Mouse (Mus musculus) stomach, postnatal 0 days (tissue): ENCODE data around the gene Bbs2. TPM values are rescaled to one million over a fixed set of nuclear protein-coding genes. Genes with fewer than 3 reads are reported as not detected.

ENCODE experiments used
- ATAC-seq: fragments of 200-750 bp; cut with Nextera tagmentation; 2 replicates; pipeline ENCODE4 v1.8.0; 2017; ENCODE audit not compliant: low FRiP score, low TSS enrichment
- DNase-seq: peaks from one replicate; pipeline ENCODE4 v3.0.0-alpha.2; 2016; ENCODE audit warnings: low spot score
- H3K27ac ChIP-seq: fragments of 300-500 bp; sonication (generic); replicated peaks from 2 replicates; pipeline ENCODE4 v1.5.1; 2014; ENCODE audit warnings: mild to moderate bottlenecking, control low read depth
- H3K27me3 ChIP-seq: fragments of 300-500 bp; sonication (generic); 2 replicates; pipeline ENCODE4 v1.6.1; 2014; ENCODE audit warnings: low read length; ENCODE audit not compliant: control insufficient read depth, insufficient read depth
- H3K36me3 ChIP-seq: fragments of 300-500 bp; sonication (generic); 2 replicates; pipeline ENCODE4 v1.6.1; 2014; ENCODE audit warnings: low read length, mixed read lengths; ENCODE audit not compliant: control insufficient read depth, insufficient read depth
- H3K4me1 ChIP-seq: fragments of 300-500 bp; sonication (generic); replicated peaks from 2 replicates; pipeline ENCODE4 v1.6.1; 2014; ENCODE audit warnings: antibody characterized with exemption; ENCODE audit not compliant: control insufficient read depth, insufficient read depth
- H3K4me2 ChIP-seq: fragments of 300-500 bp; sonication (generic); replicated peaks from 2 replicates; pipeline ENCODE4 v1.6.1; 2014; ENCODE audit warnings: low read depth, mild to moderate bottlenecking, control low read depth, moderate library complexity
- H3K4me3 ChIP-seq: fragments of 300-500 bp; sonication (generic); 2 replicates; pipeline ENCODE4 v1.5.1; 2014; ENCODE audit warnings: low read depth, low read length, control low read depth
- H3K9ac ChIP-seq: fragments of 300-500 bp; sonication (generic); 2 replicates; pipeline ENCODE4 v1.6.1; 2014; ENCODE audit warnings: mild to moderate bottlenecking, low read length, control low read depth, mixed read lengths
- H3K9me3 ChIP-seq: fragments of 300-500 bp; sonication (generic); 2 replicates; pipeline ENCODE4 v1.6.1; 2016; ENCODE audit warnings: low read length; ENCODE audit not compliant: control insufficient read depth
- CTCF ChIP-seq: IDR thresholded peaks from 2 replicates; pipeline ENCODE4 v1.5.1; 2016; ENCODE audit warnings: antibody characterized with exemption, low read depth, mild to moderate bottlenecking, moderate library complexity
- EP300 ChIP-seq: optimal IDR thresholded peaks from 2 replicates; pipeline ENCODE3; 2016; ENCODE audit warnings: antibody characterized with exemption
- WGBS: fragments of 180-500 bp; shearing (Covaris S2); extraction: QIAGEN DNeasy Blood & Tissue Kit; methylation state at CpG from one replicate; pipeline ENCODE4 v1.1.7; 2014; 5-methylcytosine and 5-hydroxymethylcytosine counted together
- polyA plus RNA-seq: library from polyadenylated mRNA; unstranded; fragments of >200 nt; fragmentation: Nextera tagmentation; extraction: Ambion mirVana; gene quantifications from 2 replicates; pipeline ENCODE4 v1.2.1, GENCODE M21; 2015

The Bbs2 gene
- polyA plus RNA-seq, 1 experiment from 2014 or later: 5.9 TPM

DNA sequence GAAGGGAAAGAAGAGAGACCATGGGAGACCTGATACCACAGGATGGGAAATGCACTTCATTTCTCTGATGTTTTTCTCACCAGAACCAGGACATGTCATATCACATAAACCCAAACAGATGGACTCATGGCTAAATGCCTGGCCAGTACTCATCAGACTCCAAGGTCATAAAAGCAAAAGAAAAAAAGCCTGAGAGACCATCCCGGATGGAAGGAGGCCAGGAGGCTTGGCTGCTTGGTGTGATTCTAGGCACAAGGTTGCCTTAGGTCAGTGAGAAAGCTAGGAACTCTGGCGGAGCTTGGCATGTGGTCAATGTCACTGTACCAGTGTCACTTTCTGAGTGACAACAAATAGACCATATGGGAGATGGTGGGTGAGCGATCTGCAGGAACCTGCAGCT lies 9.1 kb upstream of the Bbs2 start:
- TF ChIP-seq EP300: no peak
- TF ChIP-seq CTCF: no peak

DNA sequence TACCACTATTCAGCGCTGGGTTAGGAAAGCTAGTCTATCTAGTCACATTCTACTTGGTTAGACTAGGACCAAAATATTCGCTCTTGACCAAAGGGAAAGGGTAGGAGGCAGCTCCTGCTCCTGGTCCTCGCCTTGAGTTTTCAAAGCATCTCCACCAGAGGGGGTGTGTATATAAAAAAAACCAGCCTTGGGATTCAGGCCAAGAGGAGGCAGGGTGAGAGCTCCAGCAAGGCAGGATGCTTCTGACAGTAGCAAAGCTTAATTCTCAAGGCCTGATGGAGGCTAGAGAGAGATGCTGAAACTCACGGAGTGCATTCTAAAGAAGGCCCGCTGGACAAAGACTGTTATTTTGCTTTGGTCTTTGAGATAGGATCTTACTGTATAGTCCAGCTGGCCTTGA lies 5.4 kb upstream of the Bbs2 start:
- peak; percentile 54 for TF ChIP-seq CTCF
- TF ChIP-seq EP300: no peak
- WGBS: 52% methylated on average over 5 of the region's 5 CpGs
- no peak for ATAC-seq

More for the DNA sequence above, 9.1 kb upstream of the Bbs2 start:
- Histone ChIP-seq H3K4me1 (no peaks in the 10 kb centered on the region), H3K9me3 (no peaks in the 10 kb centered on the region), H3K27ac (no peak overlapping the region), H3K27me3 (no peaks in the 10 kb centered on the region), H3K9ac (no peak overlapping the region), H3K4me2 (no peak overlapping the region), H3K36me3 (no peaks in the 10 kb centered on the region), H3K4me3 (no peak overlapping the region)
- ATAC-seq (no peak), DNase-seq (no peak)
- WGBS: 68% methylated on average over 3 of the region's 3 CpGs

DNA sequence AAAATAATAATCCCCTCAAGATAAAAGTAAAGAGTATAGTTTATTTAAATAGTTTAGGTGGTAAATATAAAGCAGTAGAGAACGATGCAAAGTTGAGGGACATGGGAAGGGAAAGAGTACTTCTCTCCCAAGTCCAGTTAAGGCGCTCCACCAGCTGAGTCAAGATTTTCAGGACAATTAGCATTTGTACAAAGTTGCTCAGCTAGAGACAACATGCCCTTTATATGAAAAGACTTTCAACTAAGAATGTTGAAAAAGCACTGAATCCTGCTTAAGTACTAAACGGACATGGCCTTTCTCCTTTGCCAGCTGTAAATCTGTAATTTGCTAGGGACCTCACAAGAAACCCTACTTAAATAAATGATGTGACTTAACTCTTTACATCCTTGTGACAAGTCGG lies 268 bp upstream of the Bbs2 start:
- peak overlapping the region; percentile 44 for H3K4me2 ChIP-seq
- ATAC-seq: no peak
- H3K9ac ChIP-seq: no peak overlapping the region
- WGBS: 34% methylated on average over 4 of the region's 4 CpGs
- no peaks in the 10 kb centered on the region for H3K27me3 ChIP-seq
- no peaks in the 10 kb centered on the region for H3K9me3 ChIP-seq
- no peaks in the 10 kb centered on the region for H3K36me3 ChIP-seq
- H3K4me3 ChIP-seq: no peak overlapping the region; the same call in 1 of the 2 replicates
- H3K4me1 ChIP-seq: no peaks in the 10 kb centered on the region
- no peak for TF ChIP-seq CTCF
- no peak for TF ChIP-seq EP300
- H3K27ac ChIP-seq: peak overlapping the region; percentile 94
- DNase-seq: no peak

More for the DNA sequence above, 5.4 kb upstream of the Bbs2 start:
- Histone ChIP-seq H3K4me3 (no peak overlapping the region), H3K4me2 (no peak overlapping the region), H3K36me3 (no peaks in the 10 kb centered on the region), H3K9ac (no peak overlapping the region), H3K9me3 (no peaks in the 10 kb centered on the region), H3K27ac (no peak overlapping the region), H3K4me1 (no peaks in the 10 kb centered on the region), H3K27me3 (no peaks in the 10 kb centered on the region)
- peak; percentile 17 for DNase-seq

GRCm38 (mm10) chr8:94094281-94094680 lies 4.4 kb downstream of the Bbs2 start:
- no peak overlapping the region for H3K4me3 ChIP-seq
- WGBS: 81% methylated on average over 6 of the region's 6 CpGs
- no peak overlapping the region for H3K9ac ChIP-seq
- no peak overlapping the region for H3K4me2 ChIP-seq
- no peaks in the 10 kb centered on the region for H3K4me1 ChIP-seq
- no peak for ATAC-seq
- H3K27ac ChIP-seq: no peak overlapping the region
- H3K9me3 ChIP-seq: no peaks in the 10 kb centered on the region
- no peaks in the 10 kb centered on the region for H3K27me3 ChIP-seq
- DNase-seq: no peak
- no peaks in the 10 kb centered on the region for H3K36me3 ChIP-seq
- TF ChIP-seq EP300 (no peak), CTCF (peak; percentile 46)

- ATAC-seq: no peak
- H3K27me3 ChIP-seq: no peaks in the 10 kb centered on the region
- 85% methylated on average over 9 of the region's 9 CpGs for WGBS
- H3K4me2 ChIP-seq: no peak overlapping the region
- DNase-seq: no peak
- no peak overlapping the region for H3K4me3 ChIP-seq
- H3K9ac ChIP-seq: no peak overlapping the region
- H3K4me1 ChIP-seq: no peaks in the 10 kb centered on the region
- H3K27ac ChIP-seq: no peak overlapping the region
- H3K9me3 ChIP-seq: no peaks in the 10 kb centered on the region
- no peak for TF ChIP-seq EP300
- TF ChIP-seq CTCF: no peak
- H3K36me3 ChIP-seq: no peaks in the 10 kb centered on the region; the same call in 1 of the 2 replicates
Observed at GRCm38 (mm10) chr8:94092848-94093247, 5.9 kb downstream of the Bbs2 start.

GRCm38 (mm10) chr8:94089715-94090114 lies 9.0 kb downstream of the Bbs2 start:
- H3K9ac ChIP-seq: no peak overlapping the region
- no peak for ATAC-seq
- no peaks in the 10 kb centered on the region for H3K9me3 ChIP-seq
- WGBS: 79% methylated on average over 6 of the region's 6 CpGs
- H3K4me3 ChIP-seq: no peak overlapping the region
- no peak for DNase-seq
- TF ChIP-seq CTCF (no peak), EP300 (no peak)
- H3K4me1 ChIP-seq: no peaks in the 10 kb centered on the region
- H3K27me3 ChIP-seq: no peaks in the 10 kb centered on the region
- no peak overlapping the region for H3K27ac ChIP-seq
- H3K4me2 ChIP-seq: no peak overlapping the region
- H3K36me3 ChIP-seq: no peaks in the 10 kb centered on the region; the same call in 1 of the 2 replicates
